Mouse (Mus musculus): ENCODE data around the gene Rasal1. TPM values are rescaled to one million over a fixed set of nuclear protein-coding genes. Genes with fewer than 3 reads are reported as not detected.

Rasal1 gene
- polyA plus RNA-seq, 1 experiment from 2014 or later, result 0.06 TPM

GRCm38 (mm10) chr5:120687897-120688296, 39.3 kb downstream of the Rasal1 start:
- no peaks in the 10 kb centered on the region for H3K9me3 ChIP-seq (replicated peaks)
- H3K36me3 ChIP-seq, result no peaks in the 10 kb centered on the region; the same call in 1 of the 2 replicates
- H3K4me3 ChIP-seq, result no peak overlapping the region
- no peak overlapping the region for H3K4me2 ChIP-seq (replicated peaks)
- no peak overlapping the region for H3K27ac ChIP-seq
- WGBS, result 87% methylated on average over 5 of the region's 5 CpGs
- H3K4me1 ChIP-seq, result peaks cover 7% of the 10 kb centered on the region; the same call in 1 of the 2 replicates
- no peak overlapping the region for H3K9ac ChIP-seq
- H3K27me3 ChIP-seq, result peaks cover 69% of the 10 kb centered on the region
- no peak for ATAC-seq (ENCODE audit: low FRiP score)

- peaks cover 69% of the 10 kb centered on the region for H3K27me3 ChIP-seq
Observed at GRCm38 (mm10) chr5:120688434-120688833, 39.8 kb downstream of the Rasal1 start.

GRCm38 (mm10) chr5:120690417-120690816, 41.8 kb downstream of the Rasal1 start:
- Histone ChIP-seq H3K4me2 (replicated peaks) (no peak overlapping the region), H3K36me3 (peaks cover 9% of the 10 kb centered on the region), H3K9me3 (replicated peaks) (no peaks in the 10 kb centered on the region), H3K27me3 (peaks cover 70% of the 10 kb centered on the region), H3K9ac (no peak overlapping the region), H3K27ac (no peak overlapping the region), H3K4me1 (peaks cover 16% of the 10 kb centered on the region), H3K4me3 (no peak overlapping the region)
- no peak for ATAC-seq (ENCODE audit: low FRiP score)
- 53% methylated on average over 4 of the region's 4 CpGs for WGBS

More at GRCm38 (mm10) chr5:120688434-120688833, 39.8 kb downstream of the Rasal1 start:
- ATAC-seq (ENCODE audit: low FRiP score), result no peak
- no peak overlapping the region for H3K27ac ChIP-seq
- H3K9ac ChIP-seq, result no peak overlapping the region
- no peaks in the 10 kb centered on the region for H3K9me3 ChIP-seq (replicated peaks)
- 31% methylated on average over 3 of the region's 4 CpGs for WGBS
- H3K4me1 ChIP-seq, result 0 out of 2 replicates have a peak, but pooled peaks cover 3% of the 10 kb centered on the region
- no peak overlapping the region for H3K4me2 ChIP-seq (replicated peaks)
- H3K4me3 ChIP-seq, result no peak overlapping the region
- H3K36me3 ChIP-seq, result peaks cover under 1% of the 10 kb centered on the region; the same call in 1 of the 2 replicates

- peaks cover 9% of the 10 kb centered on the region for H3K36me3 ChIP-seq
- no peak overlapping the region for H3K9ac ChIP-seq
- no peak overlapping the region for H3K27ac ChIP-seq
- peaks cover 72% of the 10 kb centered on the region for H3K27me3 ChIP-seq
- peaks cover 22% of the 10 kb centered on the region for H3K4me1 ChIP-seq
- H3K4me2 ChIP-seq (replicated peaks), result no peak overlapping the region
- H3K9me3 ChIP-seq (replicated peaks), result no peaks in the 10 kb centered on the region
- ATAC-seq (ENCODE audit: low FRiP score), result no peak
- H3K4me3 ChIP-seq, result no peak overlapping the region
- WGBS, result 75% methylated on average over 19 of the region's 19 CpGs
Observed at GRCm38 (mm10) chr5:120692034-120692433, 43.4 kb downstream of the Rasal1 start.

GRCm38 (mm10) chr5:120693931-120694694, 45.5 kb downstream of the Rasal1 start:
- WGBS, result 11% methylated on average over 37 of the region's 38 CpGs
- H3K4me2 ChIP-seq (replicated peaks), result peak overlapping the region; percentile 32
- peaks cover 72% of the 10 kb centered on the region for H3K27me3 ChIP-seq
- H3K9me3 ChIP-seq (replicated peaks), result no peaks in the 10 kb centered on the region
- no peak for ATAC-seq (ENCODE audit: low FRiP score)
- H3K9ac ChIP-seq, result peak overlapping the region; percentile 1; the same call in 1 of the 2 replicates
- H3K4me3 ChIP-seq, result peak overlapping the region; percentile 16
- peaks cover 9% of the 10 kb centered on the region for H3K36me3 ChIP-seq
- peaks cover 37% of the 10 kb centered on the region for H3K4me1 ChIP-seq
- no peak overlapping the region for H3K27ac ChIP-seq

- whole genome bisulfite sequencing, result 2% methylated on average over 37 of the region's 41 CpGs
- Histone ChIP-seq H3K9me3 (replicated peaks) (no peaks in the 10 kb centered on the region), H3K36me3 (peaks cover 9% of the 10 kb centered on the region), H3K27ac (no peak overlapping the region), H3K9ac (peak overlapping the region; percentile 1; the same call in 1 of the 2 replicates), H3K4me2 (replicated peaks) (peak overlapping the region; percentile 32), H3K27me3 (peaks cover 75% of the 10 kb centered on the region), H3K4me1 (peaks cover 42% of the 10 kb centered on the region), H3K4me3 (peak overlapping the region; percentile 16)
- ATAC-seq (ENCODE audit: low FRiP score), result no peak
Observed at GRCm38 (mm10) chr5:120694695-120695074, 46.1 kb downstream of the Rasal1 start.

- Histone ChIP-seq H3K27me3 (peaks cover 78% of the 10 kb centered on the region), H3K4me3 (no peak overlapping the region)
- WGBS, result 75% methylated on average over 16 of the region's 16 CpGs
Observed at GRCm38 (mm10) chr5:120696057-120696743, 47.6 kb downstream of the Rasal1 start.

GRCm38 (mm10) chr5:120696865-120697264, 48.3 kb downstream of the Rasal1 start:
- no peak overlapping the region for H3K4me2 ChIP-seq (replicated peaks)
- H3K4me1 ChIP-seq, result peaks cover 49% of the 10 kb centered on the region
- WGBS, result 55% methylated on average over 4 of the region's 4 CpGs
- H3K4me3 ChIP-seq, result no peak overlapping the region
- no peaks in the 10 kb centered on the region for H3K9me3 ChIP-seq (replicated peaks)
- ATAC-seq (ENCODE audit: low FRiP score), result no peak
- H3K27ac ChIP-seq, result no peak overlapping the region
- H3K36me3 ChIP-seq, result peaks cover 9% of the 10 kb centered on the region; the same call in 1 of the 2 replicates
- peaks cover 75% of the 10 kb centered on the region for H3K27me3 ChIP-seq
- no peak overlapping the region for H3K9ac ChIP-seq

More at GRCm38 (mm10) chr5:120696057-120696743, 47.6 kb downstream of the Rasal1 start:
- Histone ChIP-seq H3K4me2 (replicated peaks) (no peak overlapping the region), H3K9ac (no peak overlapping the region), H3K4me1 (peaks cover 48% of the 10 kb centered on the region), H3K9me3 (replicated peaks) (no peaks in the 10 kb centered on the region), H3K36me3 (peaks cover 9% of the 10 kb centered on the region; the same call in 1 of the 2 replicates), H3K27ac (no peak overlapping the region)
- no peak for ATAC-seq (ENCODE audit: low FRiP score)

- Histone ChIP-seq H3K4me2 (replicated peaks) (no peak overlapping the region), H3K9ac (0 out of 2 replicates have a peak overlapping the region, but pooled peaks have one; percentile 5), H3K9me3 (replicated peaks) (no peaks in the 10 kb centered on the region), H3K4me3 (no peak overlapping the region), H3K27me3 (peaks cover 67% of the 10 kb centered on the region), H3K4me1 (peaks cover 49% of the 10 kb centered on the region), H3K36me3 (peaks cover 9% of the 10 kb centered on the region; the same call in 1 of the 2 replicates), H3K27ac (no peak overlapping the region)
- no peak for ATAC-seq (ENCODE audit: low FRiP score)
- WGBS, result 66% methylated on average over 3 of the region's 3 CpGs
Observed at GRCm38 (mm10) chr5:120698181-120698580, 49.6 kb downstream of the Rasal1 start.

- H3K9ac ChIP-seq, result 0 out of 2 replicates have a peak overlapping the region, but pooled peaks have one; percentile 5
- peaks cover 4% of the 10 kb centered on the region; the same call in 1 of the 2 replicates for H3K36me3 ChIP-seq
- ATAC-seq (ENCODE audit: low FRiP score), result no peak
- H3K27me3 ChIP-seq, result peaks cover 66% of the 10 kb centered on the region
- no peak overlapping the region for H3K4me3 ChIP-seq
- 40% methylated on average over 16 of the region's 16 CpGs for WGBS
- H3K4me2 ChIP-seq (replicated peaks), result no peak overlapping the region
- peaks cover 49% of the 10 kb centered on the region for H3K4me1 ChIP-seq
- no peaks in the 10 kb centered on the region for H3K9me3 ChIP-seq (replicated peaks)
- peak overlapping the region; percentile 25 for H3K27ac ChIP-seq
Observed at GRCm38 (mm10) chr5:120698801-120699391, 50.3 kb downstream of the Rasal1 start.

GRCm38 (mm10) chr5:120700996-120701790, 52.6 kb downstream of the Rasal1 start:
- ATAC-seq (ENCODE audit: low FRiP score), result no peak
- Histone ChIP-seq H3K27ac (no peak overlapping the region), H3K4me2 (replicated peaks) (no peak overlapping the region), H3K4me1 (peaks cover 46% of the 10 kb centered on the region), H3K9me3 (replicated peaks) (no peaks in the 10 kb centered on the region), H3K4me3 (no peak overlapping the region), H3K36me3 (no peaks in the 10 kb centered on the region), H3K9ac (no peak overlapping the region), H3K27me3 (peaks cover 60% of the 10 kb centered on the region)
- WGBS, result 50% methylated on average over 11 of the region's 11 CpGs

All from hindbrain, embryonic 12.5 days (tissue).